Mouse (Mus musculus) hindbrain, embryonic 12.5 days (tissue): ENCODE measurements at regions not wholly inside any gene's neighbourhood (a gene's known extent, or its start where the extent isn't known, plus 50 kb on each side); places are given as distances from the start of the nearest gene placed in this dataset.

Source experiments
- ATAC-seq: fragments of 200-750 bp; cut with Nextera tagmentation; 2 replicates; pipeline ENCODE4 v1.8.0; 2017; ENCODE audit warnings: moderate TSS enrichment; ENCODE audit not compliant: low FRiP score
- H3K27ac ChIP-seq: fragments of 300-500 bp; sonication (generic); 2 replicates; pipeline ENCODE4 v1.5.1; 2016; ENCODE audit warnings: mild to moderate bottlenecking
- H3K27me3 ChIP-seq: fragments of 300-500 bp; sonication (generic); 2 replicates; pipeline ENCODE4 v1.6.1; 2016; ENCODE audit warnings: mild to moderate bottlenecking
- H3K36me3 ChIP-seq: fragments of 300-500 bp; sonication (generic); 2 replicates; pipeline ENCODE4 v1.6.1; 2016; ENCODE audit warnings: mild to moderate bottlenecking
- H3K4me1 ChIP-seq: fragments of 300-500 bp; sonication (generic); 2 replicates; pipeline ENCODE4 v1.6.1; 2016
- H3K4me2 ChIP-seq: fragments of 300-500 bp; sonication (generic); replicated peaks from 2 replicates; pipeline ENCODE4 v1.6.1; 2016; ENCODE audit warnings: mild to moderate bottlenecking
- H3K4me3 ChIP-seq: fragments of 300-500 bp; sonication (generic); 2 replicates; pipeline ENCODE4 v1.5.1; 2016; ENCODE audit warnings: mild to moderate bottlenecking
- H3K9ac ChIP-seq: fragments of 300-500 bp; sonication (generic); 2 replicates; pipeline ENCODE4 v1.6.1; 2016; ENCODE audit warnings: mild to moderate bottlenecking, moderate library complexity
- H3K9me3 ChIP-seq: fragments of 300-500 bp; sonication (generic); replicated peaks from 2 replicates; pipeline ENCODE4 v1.6.1; 2016; ENCODE audit warnings: mild to moderate bottlenecking
- WGBS: fragments of 180-500 bp; shearing (Covaris S2); methylation state at CpG from one replicate; pipeline ENCODE4 v1.1.7; 2016; 5-methylcytosine and 5-hydroxymethylcytosine counted together

- Histone ChIP-seq H3K27ac (no peak overlapping the region), H3K9ac (no peak overlapping the region), H3K9me3 (no peaks in the 10 kb centered on the region), H3K4me1 (peaks cover 25% of the 10 kb centered on the region), H3K27me3 (no peaks in the 10 kb centered on the region), H3K4me3 (no peak overlapping the region), H3K36me3 (no peaks in the 10 kb centered on the region), H3K4me2 (no peak overlapping the region)
- 43% methylated on average over 3 of the region's 3 CpGs for whole genome bisulfite sequencing
- ATAC-seq, result no peak
These were observed 172.0 kb downstream of the Dcdc2c start for GRCm38 (mm10) chr12:28380203-28380602.

- peaks cover 25% of the 10 kb centered on the region for H3K4me1 ChIP-seq
- no peaks in the 10 kb centered on the region for H3K36me3 ChIP-seq
- no peak overlapping the region for H3K4me3 ChIP-seq
- H3K9ac ChIP-seq, result no peak overlapping the region
- H3K27ac ChIP-seq, result no peak overlapping the region
- no peak for ATAC-seq
- 68% methylated on average over 3 of the region's 3 CpGs for WGBS
- H3K9me3 ChIP-seq, result no peaks in the 10 kb centered on the region
- H3K4me2 ChIP-seq, result no peak overlapping the region
- no peaks in the 10 kb centered on the region for H3K27me3 ChIP-seq
These were observed 174.2 kb downstream of the Dcdc2c start for GRCm38 (mm10) chr12:28377968-28378367.

GRCm38 (mm10) chr12:28377373-28377772, 174.8 kb downstream of the Dcdc2c start:
- ATAC-seq, result no peak
- Histone ChIP-seq H3K4me3 (no peak overlapping the region), H3K36me3 (no peaks in the 10 kb centered on the region), H3K9me3 (no peaks in the 10 kb centered on the region), H3K27me3 (no peaks in the 10 kb centered on the region), H3K27ac (peak overlapping the region; percentile 19; the same call in 1 of the 2 replicates), H3K9ac (no peak overlapping the region), H3K4me1 (peaks cover 25% of the 10 kb centered on the region), H3K4me2 (no peak overlapping the region)
- 60% methylated on average over 4 of the region's 4 CpGs for WGBS

- no peaks in the 10 kb centered on the region for H3K9me3 ChIP-seq
- no peaks in the 10 kb centered on the region for H3K27me3 ChIP-seq
- no peak overlapping the region for H3K4me2 ChIP-seq
- H3K9ac ChIP-seq, result no peak overlapping the region
- H3K4me1 ChIP-seq, result peaks cover 25% of the 10 kb centered on the region
- H3K27ac ChIP-seq, result peak overlapping the region; percentile 13; the same call in 1 of the 2 replicates
- ATAC-seq, result peak; percentile 85
- 42% methylated on average over 4 of the region's 4 CpGs for WGBS
- no peaks in the 10 kb centered on the region for H3K36me3 ChIP-seq
- H3K4me3 ChIP-seq, result no peak overlapping the region
These were observed 175.4 kb downstream of the Dcdc2c start for GRCm38 (mm10) chr12:28376770-28377169.

- Histone ChIP-seq H3K27ac (no peak overlapping the region), H3K9me3 (no peaks in the 10 kb centered on the region), H3K27me3 (no peaks in the 10 kb centered on the region), H3K4me3 (no peak overlapping the region), H3K4me1 (no peaks in the 10 kb centered on the region), H3K4me2 (no peak overlapping the region), H3K9ac (no peak overlapping the region), H3K36me3 (no peaks in the 10 kb centered on the region)
- no peak for ATAC-seq
- WGBS, result 73% methylated on average over 2 of the region's 2 CpGs
These were observed 186.9 kb downstream of the Dcdc2c start for GRCm38 (mm10) chr12:28365304-28365703.

- H3K4me3 ChIP-seq, result no peak overlapping the region
- WGBS, result 26% methylated on average over 7 of the region's 7 CpGs
- H3K27me3 ChIP-seq, result no peaks in the 10 kb centered on the region
- H3K9me3 ChIP-seq, result 0 out of 2 replicates have a peak, but pooled peaks cover 6% of the 10 kb centered on the region
- H3K4me1 ChIP-seq, result no peaks in the 10 kb centered on the region
- H3K9ac ChIP-seq, result no peak overlapping the region
- H3K36me3 ChIP-seq, result no peaks in the 10 kb centered on the region
- no peak overlapping the region for H3K4me2 ChIP-seq
- H3K27ac ChIP-seq, result no peak overlapping the region
- no peak for ATAC-seq
These were observed 193.4 kb downstream of the Dcdc2c start for GRCm38 (mm10) chr12:28358737-28359333.

GRCm38 (mm10) chr12:28357764-28358163, 194.4 kb downstream of the Dcdc2c start:
- Histone ChIP-seq H3K36me3 (no peaks in the 10 kb centered on the region), H3K27me3 (no peaks in the 10 kb centered on the region), H3K9ac (no peak overlapping the region), H3K4me1 (peaks cover 3% of the 10 kb centered on the region; the same call in 1 of the 2 replicates), H3K4me2 (no peak overlapping the region), H3K27ac (no peak overlapping the region), H3K4me3 (no peak overlapping the region), H3K9me3 (0 out of 2 replicates have a peak, but pooled peaks cover 6% of the 10 kb centered on the region)
- no peak for ATAC-seq
- 91% methylated on average over 10 of the region's 10 CpGs for WGBS

GRCm38 (mm10) chr12:28353140-28353539, 199.1 kb downstream of the Dcdc2c start:
- Histone ChIP-seq H3K36me3 (no peaks in the 10 kb centered on the region), H3K4me3 (no peak overlapping the region), H3K9ac (no peak overlapping the region), H3K4me2 (no peak overlapping the region), H3K27me3 (no peaks in the 10 kb centered on the region), H3K27ac (no peak overlapping the region), H3K4me1 (peaks cover 5% of the 10 kb centered on the region; the same call in 1 of the 2 replicates), H3K9me3 (0 out of 2 replicates have a peak, but pooled peaks cover 6% of the 10 kb centered on the region)
- 71% methylated on average over 3 of the region's 3 CpGs for WGBS
- no peak for ATAC-seq

GRCm38 (mm10) chr12:28352571-28352970, 199.6 kb downstream of the Dcdc2c start:
- Histone ChIP-seq H3K4me2 (no peak overlapping the region), H3K27ac (no peak overlapping the region), H3K9ac (no peak overlapping the region), H3K4me3 (no peak overlapping the region), H3K36me3 (no peaks in the 10 kb centered on the region), H3K9me3 (0 out of 2 replicates have a peak, but pooled peaks cover 6% of the 10 kb centered on the region), H3K27me3 (no peaks in the 10 kb centered on the region), H3K4me1 (peaks cover 5% of the 10 kb centered on the region; the same call in 1 of the 2 replicates)
- WGBS, result 84% methylated on average over 3 of the region's 3 CpGs
- no peak for ATAC-seq

GRCm38 (mm10) chr12:28342735-28343134, 209.5 kb downstream of the Dcdc2c start:
- no peaks in the 10 kb centered on the region for H3K9me3 ChIP-seq
- no peak overlapping the region for H3K27ac ChIP-seq
- H3K36me3 ChIP-seq, result no peaks in the 10 kb centered on the region
- no peak for ATAC-seq
- 79% methylated on average over 2 of the region's 2 CpGs for WGBS
- no peaks in the 10 kb centered on the region for H3K4me1 ChIP-seq
- no peak overlapping the region for H3K9ac ChIP-seq
- H3K4me3 ChIP-seq, result no peak overlapping the region
- H3K4me2 ChIP-seq, result no peak overlapping the region
- H3K27me3 ChIP-seq, result no peaks in the 10 kb centered on the region

GRCm38 (mm10) chr12:28332591-28332990, 219.6 kb downstream of the Dcdc2c start:
- WGBS, result 43% methylated on average over 5 of the region's 5 CpGs
- Histone ChIP-seq H3K4me3 (no peak overlapping the region), H3K4me2 (no peak overlapping the region), H3K27ac (no peak overlapping the region), H3K4me1 (peaks cover 3% of the 10 kb centered on the region; the same call in 1 of the 2 replicates), H3K9ac (no peak overlapping the region), H3K27me3 (no peaks in the 10 kb centered on the region), H3K9me3 (no peaks in the 10 kb centered on the region), H3K36me3 (no peaks in the 10 kb centered on the region)
- ATAC-seq, result no peak

- Histone ChIP-seq H3K9ac (no peak overlapping the region), H3K27ac (no peak overlapping the region), H3K36me3 (no peaks in the 10 kb centered on the region), H3K9me3 (no peaks in the 10 kb centered on the region), H3K4me1 (peaks cover 3% of the 10 kb centered on the region; the same call in 1 of the 2 replicates), H3K4me2 (no peak overlapping the region), H3K27me3 (no peaks in the 10 kb centered on the region), H3K4me3 (no peak overlapping the region)
- ATAC-seq, result no peak
- WGBS, result 91% methylated on average over 2 of the region's 2 CpGs
These were observed 220.4 kb downstream of the Dcdc2c start for GRCm38 (mm10) chr12:28331843-28332242.

GRCm38 (mm10) chr12:28323659-28324058, 228.5 kb downstream of the Dcdc2c start:
- no peak overlapping the region for H3K4me3 ChIP-seq
- H3K36me3 ChIP-seq, result no peaks in the 10 kb centered on the region
- no peak overlapping the region for H3K9ac ChIP-seq
- H3K27ac ChIP-seq, result no peak overlapping the region
- no peak overlapping the region for H3K4me2 ChIP-seq
- no peaks in the 10 kb centered on the region for H3K27me3 ChIP-seq
- WGBS, result 41% methylated on average over 2 of the region's 2 CpGs
- H3K4me1 ChIP-seq, result no peaks in the 10 kb centered on the region
- no peak for ATAC-seq
- no peaks in the 10 kb centered on the region for H3K9me3 ChIP-seq
